In the genomic region with DNA sequence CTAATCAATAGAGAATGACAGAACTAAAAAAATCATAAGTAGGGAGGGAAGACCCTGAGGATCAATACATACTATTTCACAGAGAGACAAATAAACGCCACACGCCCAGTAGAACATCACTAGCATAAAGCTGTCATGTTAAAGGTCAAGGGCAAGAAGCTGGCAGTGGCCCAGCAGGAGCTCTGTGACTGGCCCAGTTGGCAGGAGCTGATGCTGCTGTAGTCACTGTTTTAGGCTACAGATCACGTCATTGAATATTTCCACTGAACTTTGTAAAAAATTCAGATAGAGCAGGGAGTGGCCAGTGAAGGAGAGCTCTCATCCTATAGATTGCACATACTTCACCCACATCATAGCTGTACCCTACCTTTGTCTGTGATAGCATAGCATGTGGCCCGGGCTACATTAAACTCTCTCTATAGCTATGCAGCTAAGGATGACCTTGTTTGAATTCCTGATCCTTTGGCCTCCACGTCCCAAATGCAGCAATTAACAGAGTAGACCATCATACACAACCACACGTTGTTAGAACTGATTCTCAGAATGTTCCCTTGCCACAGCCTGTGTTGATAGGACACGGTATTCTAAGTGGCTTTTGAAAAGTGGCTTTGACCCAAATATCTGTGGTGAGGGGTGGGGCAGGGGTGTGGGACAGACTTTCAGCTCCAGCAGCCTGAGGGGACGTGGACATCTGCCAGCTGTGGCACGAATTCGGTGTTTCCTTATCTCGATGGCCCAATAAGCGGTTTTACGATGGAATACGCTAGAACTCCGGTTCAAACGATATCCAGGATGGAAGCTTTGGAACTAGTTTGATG, we compare ENCODE assay signal across 8 mouse cellular contexts. TPM values are rescaled to one million over a fixed set of nuclear protein-coding genes. Genes with fewer than 3 reads are reported as not detected.
DNase-seq lines count a peak whose midpoint lies in the region.

No protein-coding gene starts in this region.

- intact Hi-C loops in heart, postnatal 10 days (cut with DNase I), result no loop called here

- peak; percentile 84 to 88 for DNase-seq in adrenal gland, adult (ENCODE audit: inconsistent age in 2 of 2, low spot score in 1 of 2)
- DNase-seq in adrenal gland, postnatal 4 days (ENCODE audit: low spot score in 2 of 2), result no peak
- peak; percentile 22 to 37 for DNase-seq in layer of hippocampus, postnatal 10 days (ENCODE audit: low spot score in 2 of 2)
- no peak for DNase-seq in layer of hippocampus, adult 8-10 months (ENCODE audit: low spot score in 2 of 2)
- DNase-seq in brain, adult 2 months (ENCODE audit: low read depth, low spot score), result peak; percentile 50
- DNase-seq in heart, postnatal 10 days, result peak; percentile 59 to 71
- no peak for DNase-seq in neural tube, embryonic 10.5 days (ENCODE audit: extremely low spot score, low spot score)
- no peak for DNase-seq in embryo, embryonic 9.5 days (ENCODE audit: extremely low spot score)

RNA-seq across cellular contexts. Expression of gene Ide, which starts 16.6 kb away (rescaled TPM):
- total RNA-seq in adrenal gland, postnatal 4 days (2021), result 10 to 100 TPM; 65.4 to 69.4 TPM
- 10 to 100 TPM; 54.6 to 57.8 TPM for total RNA-seq in layer of hippocampus, postnatal 10 days (2021)
- 10 to 100 TPM; 35.8 to 69.8 (median 40.3) TPM for total RNA-seq in layer of hippocampus, adult 8-10 months (2022)
- total RNA-seq in heart, postnatal 10 days (2021), result 100 to 1,000 TPM; 109 to 147 TPM

RNA-seq across cellular contexts. Expression of gene Kif11, which starts 55.2 kb away (rescaled TPM):
- 10 to 100 TPM; 21.2 to 23.7 TPM for total RNA-seq in adrenal gland, postnatal 4 days (2021)
- 1 to 10 TPM; 4.5 to 5.1 TPM for total RNA-seq in layer of hippocampus, postnatal 10 days (2021)
- total RNA-seq in layer of hippocampus, adult 8-10 months (2022), result 1 to 10 TPM in 1 of 4 experiments, under 1 TPM in 3; 0.43 to 1.0 (median 0.75) TPM
- 10 to 100 TPM; 11.5 to 11.8 TPM for total RNA-seq in heart, postnatal 10 days (2021)

Comparison
In these comparisons a context has a peak if more than half of its experiments do, and no peak if none do; other contexts are left out.
1. DNase-seq: peak in adrenal gland, adult (2 of 2), layer of hippocampus, postnatal 10 days (2 of 2), brain, adult 2 months (single experiment) and heart, postnatal 10 days (2 of 2); none in adrenal gland, postnatal 4 days (0 of 2), layer of hippocampus, adult 8-10 months (0 of 2), neural tube, embryonic 10.5 days (single experiment) and embryo, embryonic 9.5 days (single experiment).